Mouse (Mus musculus) lung, embryonic 16.5 days (tissue): ENCODE measurements at regions not wholly inside any gene's neighbourhood (a gene's known extent, or its start where the extent isn't known, plus 50 kb on each side); places are given as distances from the start of the nearest gene placed in this dataset.

ENCODE experiments used
- ATAC-seq: fragments of 200-750 bp; cut with Nextera tagmentation; 2 replicates; pipeline ENCODE4 v1.8.0; 2017; ENCODE audit warnings: low read depth, mild to moderate bottlenecking, moderate library complexity
- H3K27ac ChIP-seq: fragments of 300-500 bp; sonication (generic); 2 replicates; pipeline ENCODE4 v1.5.1; 2014; ENCODE audit warnings: mild to moderate bottlenecking, control low read depth, low read length
- H3K27me3 ChIP-seq: fragments of 300-500 bp; sonication (generic); 2 replicates; pipeline ENCODE4 v1.6.1; 2014; ENCODE audit warnings: low read depth, low read length, mixed read lengths; ENCODE audit not compliant: control insufficient read depth, insufficient read depth
- H3K36me3 ChIP-seq: fragments of 300-500 bp; sonication (generic); 2 replicates; pipeline ENCODE4 v1.6.1; 2014; ENCODE audit warnings: low read length; ENCODE audit not compliant: control insufficient read depth, insufficient read depth
- H3K4me1 ChIP-seq: fragments of 300-500 bp; sonication (generic); replicated peaks from 2 replicates; pipeline ENCODE4 v1.6.1; 2014; ENCODE audit warnings: low read length, mixed read lengths; ENCODE audit not compliant: control insufficient read depth, insufficient read depth
- H3K4me2 ChIP-seq: fragments of 300-500 bp; sonication (generic); 2 replicates; pipeline ENCODE4 v1.6.1; 2014; ENCODE audit warnings: low read depth, low read length, control low read depth
- H3K4me3 ChIP-seq: fragments of 300-500 bp; sonication (generic); 2 replicates; pipeline ENCODE4 v1.5.1; 2014; ENCODE audit warnings: mild to moderate bottlenecking, low read length, control low read depth
- H3K9ac ChIP-seq: fragments of 300-500 bp; sonication (generic); 2 replicates; pipeline ENCODE4 v1.6.1; 2014; ENCODE audit warnings: low read length, control low read depth
- H3K9me3 ChIP-seq: fragments of 300-500 bp; sonication (generic); 2 replicates; pipeline ENCODE4 v1.6.1; 2016; ENCODE audit warnings: low read length; ENCODE audit not compliant: control insufficient read depth
- WGBS: fragments of 180-500 bp; shearing (Covaris S2); extraction: QIAGEN DNeasy Blood & Tissue Kit; methylation state at CpG from one replicate; pipeline ENCODE4 v1.1.7; 2014; 5-methylcytosine and 5-hydroxymethylcytosine counted together

DNA sequence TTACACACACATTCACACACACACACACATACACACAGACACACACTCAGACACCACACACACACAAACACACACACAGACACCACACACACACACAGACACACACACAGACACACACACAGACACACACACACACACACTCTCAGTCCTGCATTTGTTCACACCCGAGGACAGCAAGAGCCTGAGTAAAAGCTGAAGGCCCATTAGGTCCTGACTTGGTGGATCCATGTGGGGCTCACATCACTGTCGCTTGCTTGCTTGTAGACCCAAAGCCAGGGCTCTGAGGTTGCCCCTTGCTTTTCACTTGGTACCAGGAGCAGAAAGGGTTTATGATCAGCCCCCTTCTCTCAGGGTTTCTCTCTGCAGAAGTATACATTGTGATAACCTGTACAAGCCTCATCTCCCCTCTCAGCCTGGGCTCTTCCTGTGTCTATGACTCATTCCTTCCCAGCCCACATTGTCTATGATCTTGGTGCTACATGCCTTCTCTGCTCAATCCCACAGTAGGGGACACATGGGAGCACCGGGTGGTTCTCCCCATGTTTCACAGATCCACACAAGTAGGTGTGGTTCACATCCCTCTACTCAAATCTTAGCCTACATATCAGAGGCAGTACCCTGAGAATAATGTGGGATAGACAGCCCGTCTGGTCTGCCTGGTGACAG lies 378.8 kb downstream of the Fam19a5 start:
- Histone ChIP-seq H3K27ac (no peak overlapping the region), H3K36me3 (no peaks in the 10 kb centered on the region), H3K9me3 (no peaks in the 10 kb centered on the region), H3K4me2 (no peak overlapping the region), H3K4me1 (no peaks in the 10 kb centered on the region), H3K9ac (no peak overlapping the region), H3K27me3 (no peaks in the 10 kb centered on the region), H3K4me3 (no peak overlapping the region)
- 72% methylated on average over 4 of the region's 4 CpGs for WGBS
- ATAC-seq: no peak

- H3K36me3 ChIP-seq: no peaks in the 10 kb centered on the region
- H3K9me3 ChIP-seq: no peaks in the 10 kb centered on the region
- 37% methylated on average over 9 of the region's 9 CpGs for WGBS
- no peaks in the 10 kb centered on the region for H3K27me3 ChIP-seq
- H3K4me1 ChIP-seq: no peaks in the 10 kb centered on the region
- no peak overlapping the region for H3K9ac ChIP-seq
- H3K4me2 ChIP-seq: no peak overlapping the region
- H3K4me3 ChIP-seq: no peak overlapping the region
- ATAC-seq: no peak
- H3K27ac ChIP-seq: no peak overlapping the region
Observed at GRCm38 (mm10) chr15:87923906-87924305, 379.8 kb downstream of the Fam19a5 start.

- Histone ChIP-seq H3K4me3 (no peak overlapping the region), H3K27me3 (no peaks in the 10 kb centered on the region), H3K4me1 (no peaks in the 10 kb centered on the region), H3K9ac (no peak overlapping the region), H3K9me3 (no peaks in the 10 kb centered on the region), H3K27ac (no peak overlapping the region), H3K4me2 (no peak overlapping the region), H3K36me3 (no peaks in the 10 kb centered on the region)
- 61% methylated on average over 6 of the region's 6 CpGs for WGBS
- ATAC-seq: no peak
Observed at GRCm38 (mm10) chr15:87936041-87936440, 391.9 kb downstream of the Fam19a5 start.

DNA sequence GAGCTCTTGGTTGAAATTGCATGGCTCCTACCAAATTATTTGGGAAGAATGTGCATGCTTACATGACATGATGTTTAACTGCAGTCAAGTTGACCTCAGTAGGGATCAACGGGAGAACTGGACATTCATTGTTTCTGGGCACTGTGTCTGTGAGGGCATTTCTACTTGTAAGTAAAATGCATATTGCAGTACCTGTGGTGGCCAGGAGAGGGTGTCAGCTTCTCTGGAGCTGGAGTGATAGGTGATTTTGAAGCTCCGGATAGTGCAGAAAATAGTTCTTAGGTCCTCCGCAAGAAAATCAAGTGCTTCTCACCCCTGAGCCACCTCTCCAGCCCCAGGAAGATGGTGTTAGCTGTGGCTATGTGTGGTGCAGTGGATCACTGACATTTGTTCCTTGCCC lies 396.7 kb downstream of the Fam19a5 start:
- no peaks in the 10 kb centered on the region for H3K9me3 ChIP-seq

GRCm38 (mm10) chr15:87952531-87952930 lies 408.4 kb downstream of the Fam19a5 start:
- Histone ChIP-seq H3K9ac (no peak overlapping the region), H3K4me1 (no peaks in the 10 kb centered on the region), H3K4me2 (no peak overlapping the region), H3K9me3 (no peaks in the 10 kb centered on the region), H3K27me3 (no peaks in the 10 kb centered on the region), H3K36me3 (no peaks in the 10 kb centered on the region), H3K27ac (no peak overlapping the region), H3K4me3 (no peak overlapping the region)
- WGBS: 72% methylated on average over 3 of the region's 3 CpGs
- ATAC-seq: no peak

More for the DNA sequence above, 396.7 kb downstream of the Fam19a5 start:
- H3K4me1 ChIP-seq: no peaks in the 10 kb centered on the region
- no peak overlapping the region for H3K27ac ChIP-seq
- no peak for ATAC-seq
- WGBS: 43% methylated on average over 3 of the region's 3 CpGs
- H3K4me3 ChIP-seq: no peak overlapping the region
- no peak overlapping the region for H3K4me2 ChIP-seq
- H3K9ac ChIP-seq: no peak overlapping the region
- H3K27me3 ChIP-seq: no peaks in the 10 kb centered on the region
- H3K36me3 ChIP-seq: no peaks in the 10 kb centered on the region

DNA sequence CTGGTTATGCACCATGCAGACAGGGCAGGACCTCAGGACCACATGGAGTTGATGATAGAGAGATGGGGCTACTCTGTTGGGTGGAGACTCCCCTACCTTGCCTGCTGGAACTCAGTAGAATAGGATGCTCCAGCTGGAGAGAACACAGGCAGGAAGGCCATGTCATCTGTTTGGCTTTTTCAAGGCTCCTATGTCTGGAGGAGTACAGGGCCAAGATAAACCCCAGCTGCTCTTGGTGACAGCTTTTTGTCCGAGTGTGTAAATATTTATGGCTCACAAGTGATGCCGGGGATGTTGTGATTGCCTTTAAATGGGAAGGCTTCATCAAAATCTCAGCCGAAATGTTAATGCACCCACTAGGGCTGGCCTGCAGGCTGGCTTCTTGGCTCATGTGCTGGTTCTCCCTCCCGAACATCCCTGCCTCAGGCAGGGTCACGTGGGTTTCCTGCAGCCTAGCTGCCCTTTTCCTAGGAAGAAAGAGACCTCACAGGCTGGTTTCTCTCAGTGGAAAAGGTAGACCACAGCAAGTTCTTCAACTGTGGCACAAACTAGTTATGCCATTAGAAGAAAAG lies 411.7 kb downstream of the Fam19a5 start:
- WGBS: 33% methylated on average over 5 of the region's 5 CpGs
- no peak for ATAC-seq
- no peak overlapping the region for H3K27ac ChIP-seq
- no peaks in the 10 kb centered on the region for H3K36me3 ChIP-seq
- H3K4me2 ChIP-seq: no peak overlapping the region
- no peaks in the 10 kb centered on the region for H3K4me1 ChIP-seq
- H3K27me3 ChIP-seq: no peaks in the 10 kb centered on the region
- no peak overlapping the region for H3K9ac ChIP-seq
- no peak overlapping the region for H3K4me3 ChIP-seq
- H3K9me3 ChIP-seq: no peaks in the 10 kb centered on the region

- H3K4me2 ChIP-seq: no peak overlapping the region
- ATAC-seq: no peak
- no peaks in the 10 kb centered on the region for H3K36me3 ChIP-seq
- no peaks in the 10 kb centered on the region for H3K9me3 ChIP-seq
- no peak overlapping the region for H3K4me3 ChIP-seq
- H3K9ac ChIP-seq: no peak overlapping the region
- WGBS: 50% methylated on average over 1 of the region's 1 CpGs
- no peaks in the 10 kb centered on the region for H3K27me3 ChIP-seq
- H3K27ac ChIP-seq: no peak overlapping the region
- no peaks in the 10 kb centered on the region for H3K4me1 ChIP-seq
Observed at GRCm38 (mm10) chr15:87958866-87959265, 414.8 kb downstream of the Fam19a5 start.

DNA sequence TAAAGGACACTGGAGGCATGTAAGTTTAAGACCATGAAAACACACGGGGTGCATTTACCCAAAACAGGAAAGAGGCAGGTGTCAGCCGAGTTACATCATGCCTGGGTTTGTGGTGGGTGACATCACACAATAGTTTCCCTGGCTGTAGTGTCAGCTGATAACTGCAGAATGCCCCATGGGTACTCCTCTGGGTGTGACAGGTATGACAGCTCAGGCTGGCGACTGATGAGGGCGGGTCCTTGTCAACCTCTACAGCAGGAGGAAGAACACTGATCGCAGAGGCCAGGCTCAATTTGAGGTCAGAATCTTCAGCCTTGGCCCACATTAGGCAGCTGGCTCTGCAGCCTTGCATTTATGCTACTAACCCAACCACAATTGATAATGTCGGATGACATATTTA lies 428.5 kb downstream of the Fam19a5 start:
- H3K36me3 ChIP-seq: no peaks in the 10 kb centered on the region
- WGBS: 70% methylated on average over 6 of the region's 6 CpGs

DNA sequence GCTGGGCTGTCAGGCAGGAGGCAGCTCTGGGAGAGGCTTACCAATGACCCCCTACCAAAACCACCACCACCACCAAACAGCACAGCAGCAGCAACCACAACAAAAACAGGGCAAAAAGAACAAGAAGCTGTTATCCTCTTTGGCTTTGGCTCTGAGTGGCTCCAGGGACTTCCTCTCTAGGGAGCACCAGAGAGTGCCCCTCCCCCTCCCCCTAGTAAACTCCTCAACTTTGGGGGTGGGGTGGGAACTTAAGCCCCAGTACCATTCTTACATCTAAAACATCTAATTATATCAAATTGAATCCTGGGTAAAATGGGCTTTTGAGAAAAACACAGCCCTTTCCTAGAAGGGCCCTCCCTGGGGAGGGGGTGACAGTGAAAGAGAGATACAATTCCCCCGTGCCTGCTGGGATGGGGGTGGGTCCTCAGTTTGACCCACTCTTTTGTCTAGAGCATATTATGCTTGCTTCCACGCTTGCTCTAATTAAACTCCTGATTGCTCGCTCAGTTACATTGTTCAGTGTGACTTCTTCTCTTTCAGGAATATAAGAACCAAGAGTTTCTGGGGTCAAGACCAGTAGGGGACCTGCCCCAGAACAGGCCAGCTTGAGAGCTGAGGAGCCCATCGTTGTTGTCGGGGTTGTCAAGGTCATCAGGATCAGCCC lies 443.4 kb downstream of the Fam19a5 start:
- H3K9me3 ChIP-seq: no peaks in the 10 kb centered on the region
- WGBS: 45% methylated on average over 5 of the region's 5 CpGs
- no peak overlapping the region for H3K27ac ChIP-seq
- H3K9ac ChIP-seq: no peak overlapping the region
- H3K27me3 ChIP-seq: no peaks in the 10 kb centered on the region
- H3K4me1 ChIP-seq: no peaks in the 10 kb centered on the region
- H3K36me3 ChIP-seq: no peaks in the 10 kb centered on the region
- no peak overlapping the region for H3K4me2 ChIP-seq
- no peak for ATAC-seq
- H3K4me3 ChIP-seq: no peak overlapping the region

More for the DNA sequence above, 428.5 kb downstream of the Fam19a5 start:
- Histone ChIP-seq H3K27ac (no peak overlapping the region), H3K27me3 (no peaks in the 10 kb centered on the region), H3K9me3 (no peaks in the 10 kb centered on the region), H3K4me1 (no peaks in the 10 kb centered on the region), H3K4me2 (no peak overlapping the region), H3K9ac (no peak overlapping the region), H3K4me3 (no peak overlapping the region)
- ATAC-seq: no peak
